Mouse (Mus musculus) CH12.LX (cell line): Measurements from ENCODE around the gene Mst1. TPM values are rescaled to one million over a fixed set of nuclear protein-coding genes. Genes with fewer than 3 reads are reported as not detected.

ENCODE experiments used
- DNase-seq: peaks from one replicate; pipeline ENCODE4 v3.0.0-alpha.2; 2013; ENCODE audit errors: extremely low read depth
- H3K27ac ChIP-seq: 2 replicates; pipeline ENCODE4 v1.5.1; 2012; ENCODE audit warnings: low read depth, mild to moderate bottlenecking, control low read depth, moderate library complexity; ENCODE audit not compliant: insufficient read depth
- H3K27me3 ChIP-seq: replicated peaks from 2 replicates; pipeline ENCODE3; 2012; ENCODE audit warnings: inconsistent platforms
- H3K36me3 ChIP-seq, 2 experiments: replicated peaks in 1 of 2; 2 replicates each; pipeline versions ENCODE3 to v1.6.1; 2012; ENCODE audit warnings: inconsistent platforms in 1 of 2, low read length in 1 of 2, mild to moderate bottlenecking in 1 of 2, mixed read lengths in 1 of 2, moderate library complexity in 1 of 2; ENCODE audit not compliant: control insufficient read depth in 1 of 2, insufficient read depth in 1 of 2
- H3K4me1 ChIP-seq, 2 experiments: 2 replicates each; pipeline ENCODE4 v1.6.1; 2012; ENCODE audit warnings: inconsistent platforms in 1 of 2, moderate library complexity in 1 of 2; ENCODE audit not compliant: insufficient read depth in 2 of 2, control insufficient read depth in 1 of 2
- H3K4me2 ChIP-seq: 2 replicates; pipeline ENCODE4 v1.6.1; 2012; ENCODE audit warnings: low read depth, mild to moderate bottlenecking, control low read depth; ENCODE audit not compliant: poor library complexity, insufficient read depth, severe bottlenecking
- H3K4me3 ChIP-seq, 3 experiments: fragments of 150-350 bp in 1 of 3; sonication (generic) in 1 of 3; replicated peaks in 1 of 3; 2 replicates each; pipeline versions ENCODE3 to v1.5.1; 2011 to 2012; ENCODE audit warnings: low read depth in 2 of 3, low read length in 2 of 3, mild to moderate bottlenecking in 2 of 3, moderate library complexity in 2 of 3, control low read depth in 1 of 3, improper control_type of control experiment in 1 of 3, inconsistent platforms in 1 of 3, mixed read lengths in 1 of 3; ENCODE audit not compliant: poor library complexity in 1 of 3
- H3K79me2 ChIP-seq: replicated peaks from 2 replicates; pipeline ENCODE4 v1.6.1; 2012; ENCODE audit warnings: mild to moderate bottlenecking, moderate library complexity; ENCODE audit not compliant: control insufficient read depth, poor library complexity, insufficient read depth, severe bottlenecking; ENCODE audit errors: extremely low read depth
- H3K9ac ChIP-seq: 2 replicates; pipeline ENCODE4 v1.6.1; 2012; ENCODE audit warnings: low read depth, mild to moderate bottlenecking, control low read depth, moderate library complexity; ENCODE audit not compliant: insufficient read depth
- H3K9me3 ChIP-seq: replicated peaks from 2 replicates; pipeline ENCODE3; 2012; ENCODE audit warnings: low read length, inconsistent platforms, mixed read lengths
- BHLHE40 ChIP-seq: IDR thresholded peaks from 2 replicates; pipeline ENCODE4 v1.6.1; 2011; ENCODE audit warnings: mild to moderate bottlenecking, low read depth, low read length, improper control_type of control experiment
- CHD1 ChIP-seq: IDR thresholded peaks from 2 replicates; pipeline ENCODE4 v1.6.1; 2012; ENCODE audit warnings: low read depth, low read length, improper control_type of control experiment, inconsistent platforms
- ELF1 ChIP-seq: IDR thresholded peaks from 2 replicates; pipeline ENCODE4 v1.6.1; 2014; ENCODE audit warnings: low read depth, mild to moderate bottlenecking, inconsistent platforms, low read length, improper control_type of control experiment
- ETS1 ChIP-seq: conservative IDR thresholded peaks from 2 replicates; pipeline ENCODE4 v1.6.1; 2012; ENCODE audit warnings: low read depth, mild to moderate bottlenecking, inconsistent platforms, low read length, improper control_type of control experiment, moderate library complexity
- HCFC1 ChIP-seq: IDR thresholded peaks from 2 replicates; pipeline ENCODE4 v1.6.1; 2012; ENCODE audit warnings: low read depth, mild to moderate bottlenecking, inconsistent platforms, low read length, improper control_type of control experiment
- IRF4 ChIP-seq: IDR thresholded peaks from 2 replicates; pipeline ENCODE4 v1.6.1; 2014; ENCODE audit warnings: low read depth, mild to moderate bottlenecking, inconsistent platforms, low read length, improper control_type of control experiment
- JUN ChIP-seq: IDR thresholded peaks from 2 replicates; pipeline ENCODE4 v1.6.1; 2011; ENCODE audit warnings: low read depth, mild to moderate bottlenecking, low read length, improper control_type of control experiment, moderate library complexity; ENCODE audit not compliant: insufficient read depth
- JUND ChIP-seq: conservative IDR thresholded peaks from 2 replicates; pipeline ENCODE4 v1.6.1; 2011; ENCODE audit warnings: low read depth, low read length, improper control_type of control experiment
- KAT2A ChIP-seq: IDR thresholded peaks from 2 replicates; pipeline ENCODE4 v1.6.1; 2012; ENCODE audit warnings: low read length, improper control_type of control experiment, inconsistent platforms; ENCODE audit not compliant: insufficient replicate concordance
- MAFK ChIP-seq: IDR thresholded peaks from 2 replicates; pipeline ENCODE4 v1.6.1; 2011; ENCODE audit warnings: low read length, improper control_type of control experiment; ENCODE audit not compliant: insufficient replicate concordance
- MAX ChIP-seq: IDR thresholded peaks from 2 replicates; pipeline ENCODE4 v1.6.1; 2011; ENCODE audit warnings: low read length, improper control_type of control experiment
- MEF2A ChIP-seq: IDR thresholded peaks from 2 replicates; pipeline ENCODE4 v1.6.1; 2014; ENCODE audit warnings: low read depth, mild to moderate bottlenecking, inconsistent platforms, low read length, improper control_type of control experiment, borderline replicate concordance
- MXI1 ChIP-seq: IDR thresholded peaks from 2 replicates; pipeline ENCODE4 v1.6.1; 2011; ENCODE audit warnings: mild to moderate bottlenecking, low read depth, low read length, improper control_type of control experiment
- MYC ChIP-seq: IDR thresholded peaks from 2 replicates; pipeline ENCODE4 v1.6.1; 2011; ENCODE audit warnings: low read depth, mild to moderate bottlenecking, improper control_type of control experiment, low read length
- NELFE ChIP-seq: IDR thresholded peaks from 2 replicates; pipeline ENCODE4 v1.6.1; 2011; ENCODE audit warnings: low read depth, low read length, improper control_type of control experiment
- PAX5 ChIP-seq: IDR thresholded peaks from 2 replicates; pipeline ENCODE4 v1.6.1; 2012; ENCODE audit warnings: low read length, inconsistent platforms, mixed read lengths
- POLR2A ChIP-seq: IDR thresholded peaks from 2 replicates; pipeline ENCODE4 v1.6.1; 2011; ENCODE audit warnings: low read depth, mild to moderate bottlenecking, improper control_type of control experiment, low read length
- RCOR1 ChIP-seq: conservative IDR thresholded peaks from 2 replicates; pipeline ENCODE4 v1.6.1; 2012; ENCODE audit warnings: low read depth, mild to moderate bottlenecking, inconsistent platforms, low read length, improper control_type of control experiment
- SIN3A ChIP-seq: IDR thresholded peaks from 2 replicates; pipeline ENCODE4 v1.6.1; 2012; ENCODE audit warnings: low read length, improper control_type of control experiment, inconsistent platforms
- SMC3 ChIP-seq: IDR thresholded peaks from 2 replicates; pipeline ENCODE4 v1.6.1; 2011; ENCODE audit warnings: low read depth, low read length, improper control_type of control experiment
- TBP ChIP-seq: conservative IDR thresholded peaks from 2 replicates; pipeline ENCODE4 v1.6.1; 2011; ENCODE audit warnings: low read depth, low read length, improper control_type of control experiment
- TCF12 ChIP-seq: IDR thresholded peaks from 2 replicates; pipeline ENCODE4 v1.6.1; 2014; ENCODE audit warnings: low read depth, mild to moderate bottlenecking, inconsistent platforms, low read length, improper control_type of control experiment
- UBTF ChIP-seq: IDR thresholded peaks from 2 replicates; pipeline ENCODE4 v1.6.1; 2012; ENCODE audit warnings: low read depth, mild to moderate bottlenecking, inconsistent platforms, low read length, improper control_type of control experiment, moderate library complexity
- USF1 ChIP-seq: IDR thresholded peaks from 2 replicates; pipeline ENCODE4 v1.6.1; 2014; ENCODE audit warnings: low read depth, mild to moderate bottlenecking, inconsistent platforms, low read length, improper control_type of control experiment
- USF2 ChIP-seq: conservative IDR thresholded peaks from 2 replicates; pipeline ENCODE4 v1.6.1; 2011; ENCODE audit warnings: low read depth, low read length, improper control_type of control experiment
- dilution Hi-C: fragments of 300-500 bp; cut with MboI; formaldehyde crosslinking; loops from 2 replicates; pipeline ENCODE4 v1.14.3; 2020; ENCODE audit warnings: low sequenced_read_pairs; ENCODE audit not compliant: extremely low pct_unique_long_range_greater_than_20kb, extremely low pct_ligation_motif_present
- in situ Hi-C: fragments of 300-500 bp; cut with MboI; formaldehyde crosslinking; loops from 3 replicates; pipeline ENCODE4 v1.14.3; 2019; ENCODE audit warnings: low sequenced_read_pairs, low pct_ligation_motif_present, low pct_unique_long_range_greater_than_20kb, mixed read lengths
- polyA plus RNA-seq: library from polyadenylated mRNA; unstranded; fragments of >175 nt; gene quantifications from 2 replicates; pipeline ENCODE4 v1.2.1, GENCODE M21; 2012; ENCODE audit warnings: low read depth; ENCODE audit not compliant: insufficient read length
- total RNA-seq, 2 experiments: library from RNA; depleted of rRNA; stranded (reverse); fragments of 300-350 nt in 1 of 2; fragments of >200 nt in 1 of 2; gene quantifications; 2 replicates each; pipeline ENCODE4 v1.2.3; 2012 to 2014

The Mst1 gene
- 33.2 and 59.6 TPM in 2 replicates for total RNA-seq (2012; rRNA removed)
- 16.9 and 19.6 TPM in 2 replicates for total RNA-seq (2014; rRNA removed)
- 19.7 and 21.4 TPM in 2 replicates for polyA plus RNA-seq

GRCm38 (mm10) chr9:108080168-108080567 is at the start of gene Mst1:
Gene Mst1 (plus strand): TSS chr9:108080436.
- Histone ChIP-seq H3K36me3 (peaks cover 40 to 54% of the 10 kb centered on the region in 2 experiments), H3K79me2 (no peaks in the 10 kb centered on the region), H3K27me3 (no peaks in the 10 kb centered on the region), H3K9me3 (no peaks in the 10 kb centered on the region), H3K9ac (peak within 1 kb of the TSS; percentile 85), H3K4me1 (peaks cover 12 to 33% of the 10 kb centered on the region in 2 experiments), H3K4me2 (peak within 1 kb of the TSS; percentile 52), H3K27ac (peak within 1 kb of the TSS; percentile 80), H3K4me3 (peak within 1 kb of the TSS; percentile 81 to 97 (median 90))
- in situ Hi-C loops (no loop called here), dilution Hi-C loops (no loop called here)
- TF ChIP-seq IRF4 = peak; percentile 18; the same call in 1 of the 2 replicates
- TF ChIP-seq POLR2A = peak; percentile 86
- TF ChIP-seq RCOR1 = no peak
- no peak for TF ChIP-seq SMC3
- TF ChIP-seq CHD1 = peak; percentile 90; the same call in 1 of the 2 replicates
- TF ChIP-seq MYC = peak; percentile 53; the same call in 1 of the 2 replicates
- no peak for TF ChIP-seq JUN
- no peak for TF ChIP-seq PAX5
- peak; percentile 85; the same call in 1 of the 2 replicates for TF ChIP-seq MXI1
- TF ChIP-seq TCF12 = peak; percentile 67; the same call in 1 of the 2 replicates
- TF ChIP-seq JUND = no peak
- TF ChIP-seq SIN3A = peak; percentile 75; the same call in 1 of the 2 replicates
- no peak for TF ChIP-seq BHLHE40
- TF ChIP-seq MAFK = no peak
- TF ChIP-seq ELF1 = peak; percentile 91
- peak; percentile 66; the same call in 1 of the 2 replicates for TF ChIP-seq TBP
- TF ChIP-seq NELFE = peak; percentile 63
- 0 out of 2 replicates have a peak, but pooled peaks have one; percentile 6 for TF ChIP-seq ETS1
- peak; percentile 35; the same call in 1 of the 2 replicates for TF ChIP-seq MAX
- no peak for TF ChIP-seq USF1
- TF ChIP-seq USF2 = no peak
- TF ChIP-seq UBTF = no peak
- TF ChIP-seq MEF2A = no peak; the same call in 1 of the 2 replicates
- TF ChIP-seq HCFC1 = peak; percentile 53
- no peak for TF ChIP-seq KAT2A
- DNase-seq = peak; percentile 88
